Mouse (Mus musculus): ENCODE measurements around the gene BC048562. TPM values are rescaled to one million over a fixed set of nuclear protein-coding genes. Genes with fewer than 3 reads are reported as not detected.

BC048562 gene
- total RNA-seq, 2 experiments from 2014 or later = not detected

DNA sequence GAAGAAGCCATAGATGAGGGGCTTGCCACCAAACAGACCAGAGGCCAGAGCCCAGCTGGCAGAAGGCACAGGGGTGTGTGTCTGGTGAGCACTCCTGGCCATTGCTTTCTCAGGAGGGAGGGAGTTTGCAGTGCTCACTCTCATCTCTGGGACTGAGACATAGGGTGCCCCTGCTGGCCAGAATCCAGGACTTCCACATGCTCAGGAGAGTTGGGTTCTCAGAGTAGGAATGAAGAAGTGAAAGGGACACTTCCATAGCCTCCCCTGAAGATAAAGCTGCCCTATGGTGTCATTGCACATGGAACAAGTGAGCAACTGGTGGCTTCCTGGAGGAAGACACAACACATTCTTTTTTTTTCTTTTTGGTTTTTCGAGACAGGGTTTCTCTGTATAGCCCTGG is 38.2 kb downstream of the BC048562 start:
- no peak for DNase-seq (ENCODE audit: low spot score)
- intact Hi-C loops (cut with DNase I) = no loop called here

DNA sequence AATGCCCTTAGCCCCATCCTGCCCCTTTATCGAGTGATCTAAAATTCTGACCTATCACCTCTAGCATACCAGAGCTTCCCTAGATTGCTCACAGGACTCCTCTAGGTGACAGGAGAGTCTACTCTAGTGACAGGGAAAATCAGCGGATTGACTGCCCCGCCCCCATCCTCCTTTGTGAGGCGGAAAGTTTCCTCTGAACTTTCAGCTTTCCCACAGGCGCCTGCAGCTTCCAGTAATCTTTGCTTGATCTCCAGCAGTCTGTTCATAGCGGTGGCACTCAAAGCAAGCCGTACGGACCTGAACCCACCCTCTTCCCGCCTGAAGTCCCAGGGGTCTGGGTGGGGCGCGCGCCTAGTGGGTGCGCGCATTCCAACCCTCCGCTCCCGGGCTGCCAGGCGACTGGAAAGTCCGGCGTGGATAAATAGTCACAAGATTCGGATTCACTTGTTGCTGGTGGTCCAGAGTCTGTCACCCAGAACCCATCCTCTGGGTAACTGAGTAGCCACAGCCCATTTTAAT is 42.4 kb downstream of the BC048562 start:
- peak; percentile 85 for DNase-seq (ENCODE audit: low spot score)
- intact Hi-C loops (cut with DNase I) = loop anchor here (1.0 kb wide), 1 partner anchor 17 kb away; the partner anchor contains the start of gene Klhdc8b

DNA sequence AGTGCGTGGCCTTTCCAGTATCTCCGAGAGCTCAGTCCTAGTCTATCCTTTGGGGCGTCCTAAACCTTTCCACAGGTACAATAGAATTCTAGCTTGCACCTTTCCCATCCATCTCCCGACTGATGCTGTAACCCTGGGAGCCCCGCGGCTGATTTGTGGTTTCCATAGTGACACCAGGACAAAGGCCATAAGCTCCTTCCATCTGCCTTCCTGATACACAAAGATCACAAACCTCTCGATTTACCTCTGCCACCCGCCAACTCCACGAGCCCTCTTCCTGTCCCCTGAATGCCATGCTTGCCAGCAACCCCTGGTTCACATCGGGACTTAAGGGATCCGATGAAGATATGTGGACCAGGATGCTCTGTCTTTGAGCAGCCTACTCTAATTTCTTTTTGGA is 43.0 kb downstream of the BC048562 start:
- DNase-seq (ENCODE audit: low spot score) = no peak
- intact Hi-C loops (cut with DNase I) = no loop called here

DNA sequence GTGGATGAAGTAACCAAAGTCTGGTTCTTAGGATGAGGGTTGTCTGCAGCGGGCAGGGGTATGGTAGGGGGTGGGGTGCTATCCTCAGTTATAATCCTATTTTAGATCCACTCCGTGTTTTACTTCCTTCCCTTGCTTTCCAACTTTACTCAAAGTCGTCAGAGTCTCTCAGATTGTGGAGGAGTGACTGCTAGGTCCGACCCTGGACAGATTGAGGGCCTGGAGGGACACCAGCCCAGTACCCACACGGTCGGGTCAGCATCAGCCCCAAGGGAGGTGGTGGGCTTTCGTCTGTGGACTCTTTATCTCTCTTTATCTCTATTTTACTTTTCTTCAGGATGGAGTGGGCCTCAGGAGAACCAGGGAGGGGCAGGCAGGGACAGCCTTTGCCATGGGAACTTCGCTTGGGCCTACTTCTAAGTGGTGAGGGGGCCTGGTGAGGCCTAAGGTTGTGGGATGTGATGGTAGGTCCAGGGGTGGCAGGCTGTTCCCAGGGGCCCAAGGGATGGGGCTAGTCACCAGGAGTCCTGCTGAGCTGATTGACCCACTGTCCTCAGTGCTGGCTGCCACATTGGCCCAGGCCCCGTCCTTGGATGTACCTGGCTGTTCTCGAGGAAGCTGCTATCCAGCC is 43.6 kb downstream of the BC048562 start, which contains the start of gene Lamb2:
Gene Lamb2, plus strand, starts transcription at position 16 of the 631 bp plus-strand sequence.
- intact Hi-C loops (cut with DNase I) = no loop called here
- DNase-seq (ENCODE audit: low spot score) = peak; percentile 43

DNA sequence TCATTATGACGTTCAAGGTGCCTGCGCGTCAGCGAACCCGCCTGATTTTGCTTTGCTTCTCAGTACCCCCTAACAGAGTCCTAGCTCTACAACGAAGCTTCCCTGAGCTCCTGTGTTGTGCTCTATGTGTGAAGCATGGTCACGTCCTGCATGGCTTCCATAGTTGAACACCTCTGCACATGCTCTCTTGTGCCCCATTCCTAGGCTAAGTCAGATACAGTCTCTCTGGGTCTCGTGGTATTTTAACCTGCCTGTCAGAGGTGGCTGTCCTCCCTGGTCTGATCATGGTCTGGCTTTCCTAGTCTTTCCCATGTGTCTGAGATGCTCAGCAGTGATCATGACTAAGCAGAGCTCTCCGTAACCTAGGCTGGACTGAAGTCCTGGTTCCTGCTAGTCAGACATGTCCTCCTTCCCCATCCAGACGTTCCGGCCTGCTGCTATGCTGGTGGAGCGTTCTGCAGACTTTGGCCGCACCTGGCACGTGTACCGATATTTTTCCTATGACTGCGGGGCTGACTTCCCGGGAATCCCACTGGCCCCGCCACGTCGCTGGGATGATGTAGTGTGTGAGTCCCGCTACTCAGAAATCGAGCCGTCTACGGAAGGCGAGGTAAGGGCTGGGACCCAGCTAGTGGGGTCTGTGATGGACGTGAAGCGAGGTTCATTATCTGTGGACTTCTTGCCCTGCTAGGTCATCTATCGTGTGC is 44.7 kb downstream of the BC048562 start:
- intact Hi-C loops (cut with DNase I) = no loop called here
- DNase-seq (ENCODE audit: low spot score) = no peak

DNA sequence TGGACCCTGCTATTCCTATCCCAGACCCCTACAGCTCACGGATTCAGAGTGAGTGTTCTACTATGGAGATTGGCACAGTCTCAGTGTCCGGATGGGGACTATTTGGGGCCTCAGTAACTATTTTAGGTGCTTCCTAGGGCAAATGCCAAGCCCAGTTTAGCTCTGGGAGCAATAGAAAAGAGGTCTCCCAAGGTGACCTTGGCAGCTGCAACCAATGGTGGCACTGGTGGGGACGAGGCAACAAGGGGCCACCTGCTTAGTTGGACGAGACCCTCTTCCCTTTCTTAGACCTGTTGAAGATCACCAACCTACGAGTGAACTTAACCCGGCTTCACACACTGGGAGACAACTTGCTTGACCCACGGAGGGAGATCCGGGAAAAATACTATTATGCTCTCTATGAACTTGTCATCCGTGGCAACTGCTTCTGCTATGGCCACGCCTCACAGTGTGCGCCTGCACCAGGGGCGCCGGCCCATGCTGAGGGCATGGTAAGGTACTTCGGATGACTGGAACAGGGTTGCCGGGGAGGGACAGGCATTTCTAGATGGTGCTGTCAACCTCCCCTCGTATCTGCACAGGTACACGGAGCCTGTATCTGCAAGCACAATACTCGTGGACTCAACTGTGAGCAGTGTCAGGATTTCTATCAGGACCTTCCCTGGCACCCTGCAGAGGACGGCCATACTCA is 45.4 kb downstream of the BC048562 start:
- intact Hi-C loops (cut with DNase I) = no loop called here
- no peak for DNase-seq (ENCODE audit: low spot score)

DNA sequence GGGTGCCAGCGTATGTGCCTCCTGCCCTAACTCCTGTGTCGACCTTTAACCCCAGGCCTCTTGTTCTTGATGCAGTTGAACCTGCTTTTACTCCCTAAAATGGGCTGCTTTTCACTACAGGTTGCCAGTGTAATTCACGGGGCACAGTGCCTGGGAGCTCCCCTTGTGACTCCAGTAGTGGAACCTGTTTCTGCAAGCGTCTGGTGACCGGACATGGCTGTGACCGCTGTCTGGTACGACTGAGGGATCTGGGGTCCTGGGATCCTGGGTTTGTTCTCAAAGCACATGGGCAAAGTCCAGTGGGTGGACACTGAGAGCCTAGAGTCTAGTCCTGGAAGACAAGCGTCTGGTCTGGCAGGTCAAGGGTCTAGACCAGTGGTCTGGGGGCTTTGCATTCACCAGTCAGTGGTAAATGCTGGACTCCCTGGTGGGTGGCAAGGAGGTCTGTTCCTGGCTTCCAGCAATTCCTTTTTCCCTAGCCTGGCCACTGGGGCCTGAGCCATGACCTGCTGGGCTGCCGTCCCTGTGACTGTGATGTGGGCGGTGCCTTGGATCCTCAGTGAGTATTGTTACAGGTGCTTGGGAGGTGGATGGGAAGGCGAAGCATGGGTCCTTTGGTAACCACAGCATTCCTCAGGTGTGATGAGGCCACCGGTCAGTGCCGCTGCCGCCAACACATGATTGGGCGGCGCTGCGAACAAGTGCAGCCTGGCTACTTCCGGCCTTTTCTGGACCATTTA is 46.9 kb downstream of the BC048562 start:
- intact Hi-C loops (cut with DNase I) = no loop called here
- DNase-seq (ENCODE audit: low spot score) = no peak

DNA sequence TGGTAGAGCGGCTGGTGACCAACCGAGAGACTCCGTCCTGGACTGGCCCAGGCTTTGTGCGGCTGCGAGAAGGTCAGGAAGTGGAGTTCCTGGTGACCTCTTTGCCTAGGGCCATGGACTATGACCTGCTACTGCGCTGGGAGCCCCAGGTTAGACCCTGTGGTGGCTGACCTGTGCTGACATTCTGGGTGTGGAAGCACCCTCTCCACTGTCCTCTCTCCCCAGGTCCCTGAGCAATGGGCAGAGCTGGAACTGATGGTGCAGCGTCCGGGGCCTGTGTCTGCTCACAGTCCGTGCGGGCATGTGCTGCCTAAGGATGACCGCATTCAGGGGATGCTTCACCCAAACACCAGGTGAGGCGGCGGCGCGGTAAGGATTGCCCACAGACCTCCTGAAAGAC is 47.7 kb downstream of the BC048562 start:
- intact Hi-C loops (cut with DNase I) = no loop called here
- no peak for DNase-seq (ENCODE audit: low spot score)

DNA sequence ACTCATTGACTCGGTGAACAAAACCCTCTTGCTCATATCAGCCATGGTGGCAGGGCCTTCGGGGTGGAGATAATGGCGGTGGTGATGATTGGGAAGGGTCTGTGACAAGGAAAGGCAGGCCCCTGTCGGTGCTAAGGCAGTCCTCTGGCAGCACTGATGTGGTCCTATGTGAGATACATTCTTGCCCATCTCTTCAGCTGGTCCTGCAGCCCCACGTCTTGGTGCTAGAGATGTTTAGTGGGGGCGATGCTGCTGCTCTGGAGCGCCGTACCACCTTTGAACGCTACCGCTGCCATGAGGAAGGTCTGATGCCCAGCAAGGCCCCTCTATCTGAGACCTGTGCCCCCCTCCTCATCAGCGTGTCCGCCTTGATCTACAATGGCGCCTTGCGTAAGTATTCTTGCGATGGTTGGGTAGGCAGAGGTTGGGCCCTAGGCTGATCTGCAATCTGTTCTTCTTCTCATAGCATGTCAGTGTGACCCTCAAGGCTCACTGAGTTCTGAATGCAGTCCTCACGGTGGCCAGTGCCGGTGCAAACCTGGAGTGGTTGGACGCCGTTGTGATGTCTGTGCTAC is 49.1 kb downstream of the BC048562 start:
- no peak for DNase-seq (ENCODE audit: low spot score)
- intact Hi-C loops (cut with DNase I) = no loop called here

DNA sequence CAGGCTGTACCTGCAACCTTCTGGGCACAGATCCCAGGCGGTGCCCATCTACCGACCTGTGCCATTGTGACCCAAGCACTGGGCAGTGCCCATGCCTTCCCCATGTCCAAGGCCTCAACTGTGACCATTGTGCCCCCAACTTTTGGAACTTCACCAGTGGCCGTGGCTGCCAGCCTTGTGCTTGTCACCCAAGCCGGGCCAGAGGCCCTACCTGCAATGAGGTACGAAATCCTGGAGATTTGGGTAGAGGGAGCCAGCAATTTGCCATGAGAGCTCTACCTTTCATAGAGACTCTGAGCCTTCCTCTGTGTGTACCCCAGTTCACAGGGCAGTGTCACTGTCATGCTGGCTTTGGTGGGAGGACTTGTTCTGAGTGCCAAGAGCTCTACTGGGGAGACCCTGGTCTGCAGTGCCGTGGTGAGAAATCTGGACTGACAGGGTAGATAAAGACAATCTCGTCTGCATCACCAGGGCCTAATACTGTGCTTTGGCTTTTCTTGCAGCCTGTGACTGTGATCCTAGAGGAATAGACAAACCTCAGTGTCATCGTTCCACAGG is 50.8 kb downstream of the BC048562 start:
- intact Hi-C loops (cut with DNase I) = no loop called here
- DNase-seq (ENCODE audit: low spot score) = no peak

DNA sequence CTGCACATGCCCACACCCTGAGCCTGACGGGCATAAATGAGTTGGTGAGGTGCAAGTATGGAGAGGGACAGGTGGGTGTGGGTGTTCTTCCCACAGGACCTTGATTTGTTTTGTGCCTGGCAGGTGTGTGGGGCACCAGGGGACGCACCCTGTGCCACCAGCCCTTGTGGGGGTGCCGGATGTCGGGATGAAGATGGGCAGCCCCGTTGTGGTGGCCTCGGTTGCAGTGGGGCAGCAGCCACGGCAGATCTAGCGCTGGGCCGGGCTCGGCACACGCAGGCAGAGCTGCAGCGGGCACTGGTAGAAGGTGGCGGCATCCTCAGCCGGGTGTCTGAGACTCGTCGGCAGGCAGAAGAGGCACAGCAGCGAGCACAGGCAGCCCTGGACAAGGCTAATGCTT is 52.1 kb downstream of the BC048562 start:
- intact Hi-C loops (cut with DNase I) = no loop called here
- DNase-seq (ENCODE audit: low spot score) = no peak

DNA sequence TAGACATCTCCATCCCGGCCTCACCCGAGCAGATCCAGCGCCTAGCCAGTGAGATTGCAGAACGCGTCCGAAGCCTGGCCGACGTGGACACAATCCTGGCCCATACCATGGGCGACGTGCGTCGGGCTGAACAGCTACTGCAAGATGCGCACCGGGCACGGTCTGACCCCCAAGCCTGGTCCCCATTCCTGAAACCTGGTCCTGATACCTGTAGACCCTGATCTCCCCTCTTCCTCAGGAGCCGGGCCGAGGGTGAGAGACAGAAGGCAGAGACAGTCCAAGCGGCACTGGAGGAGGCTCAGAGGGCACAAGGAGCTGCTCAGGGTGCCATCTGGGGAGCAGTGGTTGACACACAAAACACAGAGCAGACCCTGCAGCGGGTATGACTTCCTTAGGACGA is 52.9 kb downstream of the BC048562 start:
- no peak for DNase-seq (ENCODE audit: low spot score)
- intact Hi-C loops (cut with DNase I) = no loop called here

DNA sequence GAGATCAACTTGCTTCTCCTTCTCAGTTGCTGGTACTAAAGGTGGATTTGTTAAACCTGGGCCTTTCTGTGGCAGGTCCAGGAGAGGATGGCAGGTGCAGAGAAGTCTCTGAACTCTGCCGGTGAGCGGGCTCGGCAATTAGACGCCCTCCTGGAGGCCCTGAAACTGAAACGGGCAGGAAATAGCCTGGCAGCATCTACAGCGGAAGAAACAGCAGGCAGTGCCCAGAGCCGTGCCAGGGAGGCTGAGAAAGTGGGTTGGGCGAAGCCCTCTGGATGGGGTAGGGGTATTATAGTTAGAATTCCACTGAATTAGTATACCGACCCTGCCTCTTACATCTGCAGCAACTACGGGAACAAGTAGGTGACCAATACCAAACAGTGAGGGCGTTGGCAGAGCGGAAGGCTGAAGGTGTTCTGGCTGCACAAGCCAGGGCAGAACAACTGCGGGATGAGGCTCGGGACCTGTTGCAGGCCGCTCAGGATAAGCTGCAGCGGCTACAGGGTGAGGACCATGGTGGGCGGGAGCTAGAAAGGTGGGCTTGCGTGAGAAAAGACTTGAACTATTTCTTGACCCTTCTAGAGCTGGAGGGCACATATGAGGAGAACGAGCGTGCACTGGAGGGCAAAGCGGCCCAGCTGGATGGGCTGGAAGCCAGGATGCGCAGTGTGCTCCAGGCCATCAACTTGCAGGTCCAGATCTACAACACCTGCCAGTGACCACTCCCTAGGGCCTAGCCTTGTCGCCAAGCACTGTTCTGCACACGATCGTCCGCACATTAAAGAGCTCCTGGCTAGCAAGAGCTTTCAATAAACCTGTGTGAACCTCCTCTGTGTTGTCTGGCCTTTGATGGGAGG is 53.6 kb downstream of the BC048562 start:
- no peak for DNase-seq (ENCODE audit: low spot score)
- intact Hi-C loops (cut with DNase I) = no loop called here

DNA sequence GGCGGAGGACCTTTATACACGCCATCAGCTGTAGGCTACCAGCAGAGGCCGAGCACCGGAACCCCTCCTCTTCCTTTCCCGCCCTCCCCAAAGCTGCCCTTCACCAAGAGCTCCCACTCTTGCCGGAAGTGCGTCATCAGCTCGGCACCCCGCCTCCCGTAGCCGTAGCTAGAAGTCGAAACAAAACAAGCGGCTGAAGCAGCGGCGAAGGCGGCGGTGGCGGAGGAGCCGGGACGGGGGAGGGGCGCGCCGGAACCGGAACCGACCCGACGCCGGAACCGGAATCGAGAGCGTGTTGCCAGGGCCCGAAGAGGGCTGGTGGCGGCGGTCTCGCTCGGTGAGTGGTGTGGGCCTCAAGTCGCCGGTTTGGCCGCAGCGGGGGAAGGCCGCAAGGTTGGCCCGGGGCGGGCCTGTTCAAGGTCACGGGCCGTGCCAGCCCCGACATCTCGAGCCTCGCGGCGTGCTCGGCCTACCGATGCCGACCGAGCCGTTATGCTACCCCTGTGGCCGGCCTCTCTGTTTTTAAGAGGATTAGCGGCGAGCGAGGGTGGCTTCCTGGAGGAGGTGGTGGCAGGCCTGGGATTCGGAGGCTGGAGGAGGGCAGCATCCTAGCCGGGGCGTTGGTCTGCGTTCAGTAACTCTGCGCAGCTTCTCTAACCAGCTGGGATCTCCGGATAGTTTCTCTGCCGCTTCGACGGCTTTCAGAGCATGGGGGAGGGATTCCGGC is 54.4 kb downstream of the BC048562 start, which contains the start of gene Usp19:
Gene Usp19, plus strand, starts transcription at position 44 of the 727 bp plus-strand sequence.
- intact Hi-C loops (cut with DNase I) = no loop called here

DNA sequence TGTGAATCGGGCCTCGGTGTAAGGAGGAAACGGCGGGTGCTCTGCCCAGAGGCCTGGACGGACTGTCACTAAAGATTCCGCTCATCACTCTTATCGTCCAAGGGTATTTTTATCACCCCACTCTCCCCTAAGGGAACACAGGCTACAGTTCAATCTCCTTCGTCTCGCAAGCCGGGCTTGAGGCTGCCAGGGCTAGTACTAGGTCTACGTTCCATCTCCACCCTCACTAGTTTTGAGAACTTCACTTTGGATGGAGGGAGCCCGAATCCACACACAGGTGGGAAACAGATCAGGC is 55.0 kb downstream of the BC048562 start:
- intact Hi-C loops (cut with DNase I) = no loop called here
- DNase-seq (ENCODE audit: low spot score) = no peak

More for the DNA sequence above, 54.4 kb downstream of the BC048562 start, which contains the start of gene Usp19:
- peak; percentile 95 for DNase-seq (ENCODE audit: low spot score)

DNA sequence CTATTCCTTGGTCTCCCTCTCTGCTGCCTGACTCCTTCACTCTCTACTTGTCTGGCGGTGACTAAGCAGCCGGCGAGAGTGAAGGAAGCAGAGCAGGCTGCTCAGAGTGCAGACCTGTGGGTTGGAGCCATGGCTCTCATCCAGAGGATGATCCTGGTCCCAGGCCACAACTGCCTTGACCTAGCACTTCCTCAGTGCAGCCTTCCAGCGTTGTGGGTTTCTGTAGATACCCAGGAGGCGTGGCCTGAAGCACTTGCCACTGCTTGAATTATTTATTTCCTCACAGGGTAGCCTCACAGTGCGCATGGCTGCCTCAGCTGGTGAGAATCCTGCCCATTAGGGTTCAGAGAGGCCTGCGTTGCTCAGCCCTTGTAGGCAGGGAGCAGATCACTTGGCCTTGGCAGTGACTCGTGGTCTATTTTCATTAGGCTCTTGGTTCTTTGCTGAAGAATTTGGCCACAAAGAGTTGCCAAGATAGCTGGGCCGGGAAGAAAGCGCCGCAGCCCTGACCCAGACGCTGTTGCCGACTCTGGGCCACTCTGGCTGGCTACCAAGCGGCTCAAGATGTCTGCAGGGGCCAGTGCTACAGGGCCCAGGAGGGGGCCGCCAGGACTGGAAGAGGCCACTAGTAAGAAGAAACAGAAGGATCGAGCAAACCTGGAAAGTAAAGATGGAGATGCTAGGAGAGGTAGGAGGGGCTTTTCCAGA is 55.9 kb downstream of the BC048562 start:
- intact Hi-C loops (cut with DNase I) = loop anchor here (2.0 kb wide), 1 partner anchor 23 kb away; no protein-coding TSS in a partner anchor
- no peak for DNase-seq (ENCODE audit: low spot score)

DNA sequence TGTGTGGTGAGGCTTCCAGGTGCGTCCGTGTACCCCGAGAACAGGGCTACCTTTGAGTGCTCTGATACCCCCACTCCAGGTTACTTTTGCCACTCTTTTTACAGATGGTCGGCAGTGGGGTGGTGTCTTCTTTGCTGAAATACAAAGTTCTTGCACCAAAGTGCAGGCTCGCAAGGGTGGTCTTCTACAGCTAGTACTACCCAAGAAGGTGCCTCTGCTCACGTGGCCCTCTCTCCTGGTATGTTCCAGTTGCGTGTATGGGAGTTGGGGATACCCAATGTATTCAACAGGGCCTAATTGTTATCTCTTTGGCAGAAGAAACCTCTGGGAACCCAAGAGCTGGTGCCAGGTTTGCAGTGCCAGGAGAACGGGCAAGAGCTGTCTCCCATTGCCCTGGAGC is 57.0 kb downstream of the BC048562 start:
- intact Hi-C loops (cut with DNase I) = loop anchor here (2.0 kb wide), 1 partner anchor 22 kb away; no protein-coding TSS in a partner anchor
- DNase-seq (ENCODE audit: low spot score) = no peak
